Mouse (Mus musculus): ENCODE data around the gene Taf1c. TPM values are rescaled to one million over a fixed set of nuclear protein-coding genes. Genes with fewer than 3 reads are reported as not detected.

The Taf1c gene
- polyA plus RNA-seq, 1 experiment from 2014 or later, result 11.8 TPM

- H3K4me2 ChIP-seq, result no peak overlapping the region
- 91% methylated on average over 7 of the region's 7 CpGs for WGBS
- H3K9me3 ChIP-seq (replicated peaks), result no peaks in the 10 kb centered on the region
- H3K4me1 ChIP-seq, result no peaks in the 10 kb centered on the region
- H3K27me3 ChIP-seq (replicated peaks), result no peaks in the 10 kb centered on the region
- ATAC-seq (ENCODE audit: low FRiP score), result no peak
- H3K9ac ChIP-seq (replicated peaks), result no peak overlapping the region
- no peak overlapping the region for H3K27ac ChIP-seq (replicated peaks)
- H3K36me3 ChIP-seq, result peaks cover 7% of the 10 kb centered on the region
- H3K4me3 ChIP-seq (replicated peaks), result no peak overlapping the region
These were observed 13.6 kb downstream of the Taf1c start for GRCm38 (mm10) chr8:119591456-119591855.

- ATAC-seq (ENCODE audit: low FRiP score), result no peak
- no peak overlapping the region for H3K4me3 ChIP-seq (replicated peaks)
- WGBS, result 87% methylated on average over 14 of the region's 14 CpGs
- H3K4me1 ChIP-seq, result 0 out of 2 replicates have a peak, but pooled peaks cover 4% of the 10 kb centered on the region
- H3K9ac ChIP-seq (replicated peaks), result no peak overlapping the region
- no peak overlapping the region for H3K4me2 ChIP-seq
- H3K27ac ChIP-seq (replicated peaks), result no peak overlapping the region
- no peaks in the 10 kb centered on the region for H3K27me3 ChIP-seq (replicated peaks)
- H3K9me3 ChIP-seq (replicated peaks), result no peaks in the 10 kb centered on the region
- H3K36me3 ChIP-seq, result peaks cover 3% of the 10 kb centered on the region; the same call in 1 of the 2 replicates
These were observed 14.7 kb downstream of the Taf1c start for GRCm38 (mm10) chr8:119590348-119590747.

- Histone ChIP-seq H3K36me3 (no peaks in the 10 kb centered on the region), H3K4me3 (replicated peaks) (no peak overlapping the region), H3K4me1 (0 out of 2 replicates have a peak, but pooled peaks cover 4% of the 10 kb centered on the region), H3K4me2 (no peak overlapping the region), H3K27ac (replicated peaks) (no peak overlapping the region), H3K9ac (replicated peaks) (no peak overlapping the region), H3K9me3 (replicated peaks) (no peaks in the 10 kb centered on the region), H3K27me3 (replicated peaks) (no peaks in the 10 kb centered on the region)
- WGBS, result 28% methylated on average over 10 of the region's 10 CpGs
- ATAC-seq (ENCODE audit: low FRiP score), result no peak
These were observed 16.2 kb downstream of the Taf1c start for GRCm38 (mm10) chr8:119588844-119589243.

GRCm38 (mm10) chr8:119588321-119588720 lies 16.7 kb downstream of the Taf1c start:
- no peak overlapping the region for H3K4me3 ChIP-seq (replicated peaks)
- ATAC-seq (ENCODE audit: low FRiP score), result no peak
- WGBS, result 73% methylated on average over 4 of the region's 4 CpGs

GRCm38 (mm10) chr8:119585901-119586300 lies 19.1 kb downstream of the Taf1c start:
- Histone ChIP-seq H3K4me2 (peak overlapping the region; percentile 59), H3K9me3 (replicated peaks) (no peaks in the 10 kb centered on the region), H3K9ac (replicated peaks) (0 out of 2 replicates have a peak overlapping the region, but pooled peaks have one; percentile 5), H3K27me3 (replicated peaks) (no peaks in the 10 kb centered on the region), H3K4me1 (0 out of 2 replicates have a peak, but pooled peaks cover 4% of the 10 kb centered on the region), H3K36me3 (no peaks in the 10 kb centered on the region), H3K27ac (replicated peaks) (no peak overlapping the region), H3K4me3 (replicated peaks) (peak overlapping the region; percentile 28)
- WGBS, result 20% methylated on average over 17 of the region's 24 CpGs
- ATAC-seq (ENCODE audit: low FRiP score), result no peak

More at GRCm38 (mm10) chr8:119588321-119588720, 16.7 kb downstream of the Taf1c start:
- H3K9ac ChIP-seq (replicated peaks), result no peak overlapping the region
- no peaks in the 10 kb centered on the region for H3K9me3 ChIP-seq (replicated peaks)
- H3K36me3 ChIP-seq, result no peaks in the 10 kb centered on the region
- H3K27ac ChIP-seq (replicated peaks), result no peak overlapping the region
- no peak overlapping the region for H3K4me2 ChIP-seq
- H3K4me1 ChIP-seq, result 0 out of 2 replicates have a peak, but pooled peaks cover 4% of the 10 kb centered on the region
- no peaks in the 10 kb centered on the region for H3K27me3 ChIP-seq (replicated peaks)

- no peak for ATAC-seq (ENCODE audit: low FRiP score)
- no peaks in the 10 kb centered on the region for H3K9me3 ChIP-seq (replicated peaks)
- no peak overlapping the region for H3K4me2 ChIP-seq
- 80% methylated on average over 5 of the region's 5 CpGs for WGBS
- no peaks in the 10 kb centered on the region for H3K36me3 ChIP-seq
- peaks cover 2% of the 10 kb centered on the region for H3K4me1 ChIP-seq
- H3K27me3 ChIP-seq (replicated peaks), result peaks cover 19% of the 10 kb centered on the region
- H3K4me3 ChIP-seq (replicated peaks), result no peak overlapping the region
- no peak overlapping the region for H3K27ac ChIP-seq (replicated peaks)
- no peak overlapping the region for H3K9ac ChIP-seq (replicated peaks)
These were observed 24.4 kb downstream of the Taf1c start for GRCm38 (mm10) chr8:119580441-119581161.

- WGBS, result 41% methylated on average over 13 of the region's 13 CpGs
These were observed 25.9 kb downstream of the Taf1c start for GRCm38 (mm10) chr8:119579096-119579495.

GRCm38 (mm10) chr8:119575366-119575726 lies 29.7 kb downstream of the Taf1c start:
- peak; percentile 43; the same call in 1 of the 2 replicates for ATAC-seq (ENCODE audit: low FRiP score)
- Histone ChIP-seq H3K27ac (replicated peaks) (peak overlapping the region; percentile 75), H3K36me3 (no peaks in the 10 kb centered on the region), H3K27me3 (replicated peaks) (peaks cover 19% of the 10 kb centered on the region), H3K9ac (replicated peaks) (peak overlapping the region; percentile 80), H3K4me3 (replicated peaks) (peak overlapping the region; percentile 66), H3K9me3 (replicated peaks) (no peaks in the 10 kb centered on the region), H3K4me2 (peak overlapping the region; percentile 92), H3K4me1 (peaks cover 25% of the 10 kb centered on the region)
- WGBS, result 2% methylated on average over 16 of the region's 16 CpGs

More at GRCm38 (mm10) chr8:119579096-119579495, 25.9 kb downstream of the Taf1c start:
- H3K4me1 ChIP-seq, result peaks cover 8% of the 10 kb centered on the region
- no peaks in the 10 kb centered on the region for H3K9me3 ChIP-seq (replicated peaks)
- ATAC-seq (ENCODE audit: low FRiP score), result no peak
- peaks cover 19% of the 10 kb centered on the region for H3K27me3 ChIP-seq (replicated peaks)
- no peak overlapping the region for H3K27ac ChIP-seq (replicated peaks)
- no peak overlapping the region for H3K9ac ChIP-seq (replicated peaks)
- H3K36me3 ChIP-seq, result no peaks in the 10 kb centered on the region
- no peak overlapping the region for H3K4me2 ChIP-seq
- no peak overlapping the region for H3K4me3 ChIP-seq (replicated peaks)

GRCm38 (mm10) chr8:119574437-119575365 lies 30.3 kb downstream of the Taf1c start, which contains the start of the genes Hsdl1 and Dnaaf1:
Hsdl1 (minus strand) TSS chr8:119575183.
Dnaaf1 (plus strand) TSS chr8:119575235.
- Histone ChIP-seq H3K4me3 (replicated peaks) (peak within 1 kb of the TSS; percentile 66), H3K27me3 (replicated peaks) (peaks cover 19% of the 10 kb centered on the region), H3K4me1 (peaks cover 30% of the 10 kb centered on the region), H3K9me3 (replicated peaks) (no peaks in the 10 kb centered on the region), H3K4me2 (peak within 1 kb of the TSS; percentile 92), H3K9ac (replicated peaks) (peak within 1 kb of the TSS; percentile 80), H3K27ac (replicated peaks) (peak within 1 kb of the TSS; percentile 75), H3K36me3 (no peaks in the 10 kb centered on the region)
- peak; percentile 87 for ATAC-seq (ENCODE audit: low FRiP score)
- under 1% methylated on average over 73 of the region's 97 CpGs for WGBS

- Histone ChIP-seq H3K9ac (replicated peaks) (no peak overlapping the region), H3K4me2 (no peak overlapping the region), H3K4me1 (peaks cover 30% of the 10 kb centered on the region), H3K36me3 (0 out of 2 replicates have a peak, but pooled peaks cover 10% of the 10 kb centered on the region), H3K4me3 (replicated peaks) (no peak overlapping the region), H3K27me3 (replicated peaks) (peaks cover 12% of the 10 kb centered on the region; the same call in 1 of the 2 replicates), H3K27ac (replicated peaks) (no peak overlapping the region), H3K9me3 (replicated peaks) (no peaks in the 10 kb centered on the region)
- WGBS, result 90% methylated on average over 4 of the region's 4 CpGs
- no peak for ATAC-seq (ENCODE audit: low FRiP score)
These were observed 32.6 kb downstream of the Taf1c start for GRCm38 (mm10) chr8:119572411-119572810.

GRCm38 (mm10) chr8:119571135-119571534 lies 33.9 kb downstream of the Taf1c start:
- H3K27ac ChIP-seq (replicated peaks), result no peak overlapping the region
- H3K4me3 ChIP-seq (replicated peaks), result no peak overlapping the region
- H3K9ac ChIP-seq (replicated peaks), result no peak overlapping the region
- no peak overlapping the region for H3K4me2 ChIP-seq
- peaks cover 5% of the 10 kb centered on the region; the same call in 1 of the 2 replicates for H3K27me3 ChIP-seq (replicated peaks)
- H3K9me3 ChIP-seq (replicated peaks), result no peaks in the 10 kb centered on the region
- peaks cover 30% of the 10 kb centered on the region for H3K4me1 ChIP-seq
- no peak for ATAC-seq (ENCODE audit: low FRiP score)
- WGBS, result 93% methylated on average over 6 of the region's 6 CpGs
- peaks cover 18% of the 10 kb centered on the region for H3K36me3 ChIP-seq

All from neural tube, embryonic 15.5 days (tissue).